Mouse (Mus musculus) kidney, postnatal 14 days (tissue): ENCODE results near the gene Tmprss11e.
A peak's percentile ranks its signal among the peaks of the same experiment; 100 is the strongest.

Source experiments
- DNase-seq: peaks from one replicate; pipeline ENCODE4 v3.0.0; 2022; ENCODE audit warnings: mixed read lengths

Tmprss11e gene

DNA sequence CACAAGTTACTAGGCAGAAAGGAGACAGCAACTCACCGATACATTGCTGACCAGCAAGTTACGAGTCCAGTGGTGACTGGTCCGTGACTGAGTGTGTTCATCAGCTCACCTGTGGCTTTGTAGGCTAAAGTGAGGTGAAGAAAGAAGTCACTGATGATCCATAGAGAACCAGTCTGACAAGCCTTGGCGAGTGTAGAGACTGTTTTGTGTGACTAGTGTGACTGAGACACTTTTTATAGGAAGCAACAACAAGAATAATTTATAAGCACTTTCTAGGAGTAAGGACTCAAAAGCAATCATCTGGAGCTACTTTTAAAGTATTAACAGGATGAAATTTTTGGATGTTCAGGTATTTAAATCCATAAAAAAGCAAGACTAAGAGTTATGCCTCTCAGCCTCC lies at the start of gene Tmprss11e:
TSS of gene Tmprss11e (minus strand) at position 101 of the 400 bp plus-strand sequence.
- no peak for DNase-seq

DNA sequence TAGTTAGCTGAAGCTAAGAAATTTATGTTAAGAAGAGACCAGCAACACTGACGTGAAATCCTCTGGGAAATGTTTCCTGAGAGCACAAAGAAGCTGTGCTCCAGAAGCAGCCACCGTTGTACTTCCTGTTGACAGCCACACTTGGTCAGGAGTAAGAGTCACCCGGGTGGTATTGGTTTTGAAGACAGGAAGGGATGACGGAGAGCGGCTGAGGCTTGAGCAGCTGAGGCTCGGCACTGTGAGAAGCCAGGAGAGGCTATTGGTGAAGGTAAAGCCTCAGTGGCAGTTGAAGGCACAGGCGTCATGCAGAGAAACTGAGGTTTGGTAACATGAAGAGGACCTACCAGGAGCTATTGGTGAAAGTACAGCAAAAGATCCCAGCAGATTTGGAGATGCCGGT lies 47.2 kb upstream of the Tmprss11e start:
- DNase-seq, result peak; percentile 9

DNA sequence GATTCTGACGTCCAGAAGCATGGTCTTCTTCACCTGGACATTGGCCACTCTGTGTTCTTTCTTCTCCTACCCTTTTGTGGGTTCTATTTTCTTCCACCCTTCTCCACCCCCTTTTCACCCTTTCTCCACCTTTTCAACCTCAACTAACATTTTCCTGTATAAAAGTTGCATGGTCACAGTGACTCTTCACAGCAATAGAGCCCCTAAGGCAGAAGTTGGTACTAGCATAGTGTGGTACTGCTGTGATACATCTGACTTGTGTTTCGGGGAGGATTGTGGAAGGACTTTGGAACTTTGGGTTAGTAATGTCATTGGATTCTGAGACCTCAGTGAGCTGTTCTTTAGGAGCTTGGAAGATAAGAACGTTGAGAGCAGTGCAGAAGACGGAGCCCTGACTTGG lies 46.6 kb upstream of the Tmprss11e start:
- DNase-seq, result no peak

DNA sequence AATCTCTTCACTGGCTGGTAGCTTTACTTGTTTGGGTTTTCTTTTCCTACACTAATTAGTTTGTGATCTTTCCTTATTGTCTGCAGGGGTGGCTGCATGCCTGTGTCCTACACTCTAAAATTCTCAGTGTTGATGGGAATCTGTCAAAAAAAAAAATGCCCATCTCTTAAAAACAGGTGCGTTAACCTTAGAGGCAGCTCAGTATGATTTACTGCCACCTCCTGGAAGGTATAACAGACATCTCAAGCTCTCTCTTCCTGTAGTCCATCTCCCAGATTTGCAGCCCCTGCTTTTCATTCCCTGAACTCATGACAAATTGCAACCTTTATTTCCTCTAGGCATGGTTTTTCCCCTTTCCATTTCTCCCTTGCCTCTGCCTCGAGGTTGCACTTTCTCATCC lies 44.3 kb upstream of the Tmprss11e start:
- no peak for DNase-seq

DNA sequence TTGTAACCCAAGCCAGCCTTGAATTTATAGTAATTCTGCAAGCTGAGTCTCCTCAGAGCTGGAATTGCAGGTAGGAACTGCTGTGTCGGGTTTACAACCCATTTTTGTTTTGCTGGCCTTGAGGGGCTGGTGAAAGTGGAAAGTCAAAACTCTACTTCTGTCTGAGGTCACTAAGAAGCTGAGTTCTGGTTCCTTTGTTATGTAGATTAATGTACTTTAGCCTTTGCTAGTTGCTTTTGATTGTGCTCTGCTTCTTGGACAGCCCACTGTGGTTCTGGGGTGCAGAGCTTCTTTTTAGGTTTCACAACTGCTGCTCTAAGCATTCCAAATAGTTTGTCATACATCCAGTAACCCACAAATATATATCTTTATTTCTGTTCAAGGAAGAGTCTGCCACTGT lies 41.2 kb upstream of the Tmprss11e start:
- DNase-seq, result no peak

DNA sequence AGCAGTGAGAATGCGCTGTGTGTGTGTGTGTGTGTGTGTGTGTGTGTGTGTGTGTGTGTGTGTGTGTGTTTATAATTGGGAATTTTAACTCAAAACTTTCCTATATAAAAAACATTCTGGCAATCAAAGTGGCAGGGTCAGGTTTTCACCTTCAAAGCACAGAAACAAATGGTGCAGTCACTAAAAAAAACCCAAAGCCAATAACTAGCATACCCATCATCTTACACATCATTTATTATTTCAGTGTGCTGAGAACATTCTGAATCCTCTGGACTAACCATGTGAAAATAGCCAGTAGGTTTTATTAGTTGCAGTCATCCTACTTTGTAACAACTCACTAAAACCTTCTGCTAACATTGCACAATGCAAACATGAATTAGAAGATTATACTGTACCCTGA lies 38.6 kb upstream of the Tmprss11e start:
- DNase-seq, result no peak

DNA sequence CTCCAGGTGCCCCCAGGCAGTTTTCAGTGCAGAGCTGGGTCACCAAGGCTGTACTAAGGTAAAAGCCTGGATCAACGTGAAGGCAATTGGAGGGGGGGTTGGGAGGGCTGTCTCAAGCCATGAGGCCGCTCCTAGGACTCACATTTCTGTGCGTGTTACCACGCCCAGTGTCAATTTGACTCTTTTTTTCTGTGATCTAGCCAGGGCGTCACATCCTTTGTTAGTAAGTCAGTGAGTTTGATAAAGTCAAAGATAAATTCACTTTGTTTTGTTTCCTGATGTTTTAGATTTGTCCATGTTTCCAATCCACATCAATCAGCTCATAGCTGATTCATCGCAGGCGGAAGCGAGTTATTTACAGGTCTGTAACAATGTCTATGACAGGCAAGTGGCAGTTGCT lies 37.4 kb upstream of the Tmprss11e start:
- DNase-seq, result no peak

DNA sequence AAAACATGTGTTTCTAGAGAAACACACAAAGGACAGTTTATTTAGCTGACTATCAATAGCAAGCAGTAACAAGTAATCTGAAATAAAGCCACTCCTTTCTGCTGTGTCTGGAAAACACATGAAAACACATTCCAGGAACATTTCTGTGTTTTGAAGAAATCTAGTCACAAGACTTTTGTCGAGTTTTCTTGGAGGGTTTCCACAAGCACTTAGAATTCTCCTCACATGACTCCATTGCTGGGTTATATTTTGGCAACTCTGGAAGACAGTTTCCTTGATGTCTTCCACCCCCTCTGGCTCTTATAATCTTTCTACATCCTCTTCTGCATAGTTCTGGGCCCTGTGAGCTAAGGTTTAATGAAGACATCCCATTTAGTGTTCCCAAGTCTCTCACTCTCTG lies 32.9 kb upstream of the Tmprss11e start:
- peak; percentile 30 for DNase-seq

DNA sequence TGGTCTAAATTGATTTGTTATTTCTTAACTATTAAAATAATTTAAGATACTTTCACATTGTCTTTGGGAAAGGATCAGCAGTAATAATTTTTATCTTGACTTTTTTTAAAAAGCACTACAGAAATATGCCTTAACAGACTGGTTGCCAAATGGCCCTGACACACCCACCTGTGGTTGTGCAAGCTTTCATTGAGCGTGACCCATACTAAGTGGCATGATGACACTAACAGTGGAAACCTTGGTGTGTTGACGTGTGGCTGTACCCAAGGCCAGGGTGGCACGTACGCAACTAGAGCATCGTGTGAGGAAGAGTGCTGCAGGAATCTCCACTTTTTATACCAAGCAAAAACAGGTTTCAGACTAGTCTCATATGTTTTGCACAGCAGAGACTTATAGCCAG lies 31.3 kb upstream of the Tmprss11e start:
- no peak for DNase-seq

DNA sequence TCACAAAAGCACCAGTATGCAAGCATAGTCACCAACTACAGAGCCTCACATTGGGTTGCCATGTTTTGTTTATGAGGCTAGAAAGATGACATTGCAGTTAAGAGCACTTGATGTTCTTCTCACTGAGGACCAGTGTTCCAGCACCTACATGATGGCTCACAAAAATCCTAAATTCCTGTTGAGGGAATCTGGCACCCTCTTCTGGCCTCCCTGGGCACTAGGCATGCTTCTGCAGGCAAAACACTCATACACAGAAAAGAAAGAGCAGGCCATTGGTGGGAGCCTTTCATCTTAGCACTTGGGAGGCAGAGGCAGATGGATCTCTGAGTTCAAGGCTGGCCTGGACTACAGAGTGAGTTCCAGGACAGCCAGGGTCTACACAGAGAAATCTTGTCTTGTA lies 25.4 kb upstream of the Tmprss11e start:
- no peak for DNase-seq

DNA sequence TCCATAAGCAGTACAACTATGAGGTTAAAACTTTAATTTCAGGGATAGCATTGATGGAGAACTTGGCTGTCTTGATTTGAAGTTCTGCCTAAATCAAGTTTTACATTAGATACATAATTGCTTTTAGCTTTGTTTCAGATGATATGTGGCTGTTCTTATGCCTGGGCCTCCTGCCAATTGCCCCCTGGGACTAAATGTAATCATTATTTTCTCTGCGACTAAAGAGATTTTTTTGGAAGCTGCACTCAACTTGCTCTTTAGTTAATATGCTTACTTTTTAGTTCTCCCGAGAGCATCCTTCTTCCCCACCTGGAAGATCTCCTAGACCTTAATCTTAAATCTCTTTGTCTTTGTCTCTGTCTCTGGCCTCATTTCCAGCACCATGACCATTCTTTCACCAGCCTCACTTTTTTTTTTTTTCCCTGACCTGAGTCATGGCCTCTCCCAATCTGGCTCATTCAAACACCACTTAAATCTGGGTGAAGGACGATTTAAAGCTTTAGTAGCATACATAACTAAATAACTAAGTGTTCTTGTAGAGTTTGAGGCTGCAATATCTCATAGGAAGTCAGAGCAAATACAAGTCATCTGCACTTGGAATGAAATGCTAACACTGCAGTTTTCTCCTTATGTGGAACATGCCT lies 23.5 kb upstream of the Tmprss11e start:
- DNase-seq, result no peak

DNA sequence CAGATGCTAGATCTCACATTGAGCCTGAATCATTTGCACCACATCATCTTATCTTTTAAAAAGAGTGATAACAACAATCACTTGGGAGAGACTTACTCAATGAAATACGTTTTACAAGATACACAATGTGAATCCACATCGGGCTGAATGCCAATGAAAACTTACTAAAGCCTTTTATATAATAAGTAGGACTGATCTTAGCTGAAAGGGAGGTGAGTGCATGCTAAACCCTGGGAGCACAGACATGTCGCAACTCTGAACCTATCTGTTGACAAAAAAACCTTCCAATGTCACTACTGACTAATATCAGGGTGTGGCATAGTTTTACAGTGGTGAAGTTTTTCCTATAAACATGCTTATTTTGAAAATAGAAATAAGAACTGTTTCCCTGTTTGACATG lies 2.8 kb downstream of the Tmprss11e start:
- no peak for DNase-seq

DNA sequence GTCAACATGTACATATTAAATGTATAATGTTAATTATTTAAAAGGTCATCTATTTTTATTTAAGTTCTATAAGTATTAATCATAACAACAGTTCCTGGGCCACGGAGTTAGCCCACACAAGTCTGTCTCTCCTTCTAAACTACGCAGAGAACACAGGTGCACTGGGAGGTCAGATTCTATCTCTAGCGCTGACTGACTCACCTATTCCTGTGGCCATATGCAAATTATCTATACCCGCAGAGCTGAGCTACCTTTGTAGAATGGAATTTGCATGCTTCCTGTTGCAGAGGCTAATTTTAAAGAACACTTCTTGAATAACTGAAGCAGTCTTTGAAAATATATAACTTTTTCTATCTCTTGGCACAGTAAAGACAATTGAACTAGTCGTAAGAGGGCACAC lies 4.5 kb downstream of the Tmprss11e start:
- no peak for DNase-seq

DNA sequence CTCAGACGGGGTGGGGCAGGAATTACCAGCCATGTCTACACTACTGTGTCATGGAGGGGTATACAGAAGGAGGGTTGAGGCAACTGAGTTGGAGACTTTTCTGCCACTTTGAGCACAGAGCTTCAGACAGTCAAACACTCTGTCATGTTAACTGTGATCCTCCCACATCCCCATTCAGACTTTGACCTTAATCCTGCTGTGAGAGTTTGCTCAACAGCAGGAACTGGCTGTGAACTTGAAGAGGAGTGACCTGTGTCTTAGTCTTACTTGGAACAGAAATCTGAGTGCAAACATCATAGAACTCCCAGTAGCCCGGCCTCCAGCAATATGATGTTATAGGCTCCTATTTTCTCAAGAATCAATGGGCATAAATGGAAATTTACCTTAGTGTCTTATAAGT lies 9.8 kb downstream of the Tmprss11e start:
- no peak for DNase-seq

DNA sequence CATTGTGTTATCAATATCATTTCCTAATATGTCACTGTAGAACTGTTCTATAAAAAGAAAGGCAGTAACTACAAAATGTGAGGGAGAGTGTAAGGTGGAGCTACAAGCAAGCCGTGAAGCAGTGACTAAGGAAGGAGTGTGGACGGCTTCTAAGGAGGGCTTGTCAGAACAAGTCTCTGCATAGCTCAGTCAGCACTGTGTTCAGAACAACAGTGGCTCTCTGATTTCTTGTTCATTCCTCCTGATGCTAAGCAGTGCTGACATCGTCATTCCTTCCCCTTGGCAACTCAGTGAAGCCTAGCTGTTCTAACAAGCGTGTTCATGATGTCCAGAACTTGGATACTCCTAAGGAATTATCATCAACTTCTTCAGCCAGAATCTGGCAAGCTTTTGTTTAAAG lies 15.0 kb downstream of the Tmprss11e start:
- DNase-seq, result no peak

DNA sequence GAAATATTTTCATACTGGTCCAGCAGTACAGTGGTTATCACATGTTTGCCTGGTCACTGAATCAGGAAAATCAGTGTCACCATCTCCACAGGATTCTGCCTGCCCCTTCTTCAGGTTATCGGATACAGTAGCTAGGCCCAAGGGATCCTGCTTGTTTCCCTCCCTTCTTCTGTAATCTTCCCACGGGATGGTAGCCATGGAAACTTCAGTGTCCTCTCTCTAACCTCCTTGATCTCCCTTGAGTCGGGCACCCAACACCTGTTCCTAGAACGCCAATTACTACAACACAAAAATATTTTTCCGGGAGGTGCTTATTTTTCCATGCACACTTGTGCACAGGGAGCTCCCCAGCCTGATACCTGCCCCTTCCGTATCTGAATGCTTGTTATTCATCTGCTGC lies 17.0 kb downstream of the Tmprss11e start:
- DNase-seq, result no peak

DNA sequence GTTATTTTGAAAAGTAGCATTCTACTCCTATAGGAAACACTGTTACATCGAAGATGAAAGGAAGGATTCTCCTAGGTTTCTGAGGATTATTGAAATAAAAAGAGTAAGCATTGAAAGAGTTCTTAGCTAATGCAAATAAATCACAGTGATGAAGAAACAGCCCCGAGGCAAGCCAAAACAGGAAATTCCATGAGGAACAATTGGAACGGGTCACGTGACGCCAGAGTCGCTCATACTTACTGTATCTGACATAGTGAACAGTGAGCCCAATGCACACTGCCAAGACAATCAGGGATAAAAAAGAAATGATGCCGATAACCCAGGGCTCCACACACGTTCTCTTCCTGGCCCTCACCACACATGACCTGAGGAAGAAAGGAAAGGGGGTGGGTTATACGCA lies 18.6 kb downstream of the Tmprss11e start:
- peak; percentile 8 for DNase-seq

DNA sequence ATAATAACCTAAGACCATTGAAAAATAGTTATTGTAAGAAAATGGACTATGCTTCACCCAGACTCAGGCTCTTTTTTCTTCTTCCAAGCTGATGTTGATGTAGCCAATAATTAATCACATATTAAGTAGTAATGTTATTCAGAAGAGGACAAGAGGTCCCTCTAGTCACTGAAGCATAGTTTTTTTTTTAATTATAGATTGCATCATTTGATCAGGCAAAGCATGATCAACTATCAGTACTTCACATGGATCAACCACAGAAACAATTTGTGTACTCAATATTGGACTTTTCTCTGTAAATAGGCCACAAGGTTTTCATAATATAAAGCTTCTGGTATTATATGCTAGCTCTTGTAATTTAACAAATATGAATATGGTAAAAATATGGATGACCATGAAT lies 20.6 kb downstream of the Tmprss11e start:
- DNase-seq, result no peak

DNA sequence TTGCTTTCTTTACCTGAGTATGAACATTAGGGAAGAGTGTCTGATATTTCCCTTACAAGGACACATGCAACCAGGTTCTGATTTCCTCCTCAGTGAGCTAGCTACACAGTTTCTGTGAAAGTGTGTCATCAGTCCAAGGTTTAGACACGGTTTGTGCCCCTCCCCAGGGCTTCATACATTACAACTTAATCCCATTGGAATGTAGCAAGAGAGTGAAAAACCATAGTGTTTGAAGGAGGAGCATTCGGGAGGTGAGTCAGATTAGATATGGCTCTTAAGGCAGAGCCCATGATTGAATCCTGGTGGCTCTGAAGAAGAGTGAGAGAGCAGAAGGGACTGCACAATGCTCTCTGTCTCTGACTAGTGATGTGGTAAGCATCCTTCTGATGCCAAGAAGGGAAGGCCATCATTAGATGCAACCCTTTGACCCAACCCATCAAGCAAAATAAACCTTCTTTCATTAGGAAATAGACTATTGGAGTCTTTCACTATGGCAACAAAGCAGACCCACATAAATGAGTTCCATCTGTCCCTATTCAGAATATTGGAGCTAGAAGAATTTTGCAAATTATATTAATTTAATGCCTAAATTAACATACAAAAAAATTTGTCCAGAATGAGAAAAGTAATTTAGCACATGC lies 22.7 kb downstream of the Tmprss11e start:
- DNase-seq, result no peak

DNA sequence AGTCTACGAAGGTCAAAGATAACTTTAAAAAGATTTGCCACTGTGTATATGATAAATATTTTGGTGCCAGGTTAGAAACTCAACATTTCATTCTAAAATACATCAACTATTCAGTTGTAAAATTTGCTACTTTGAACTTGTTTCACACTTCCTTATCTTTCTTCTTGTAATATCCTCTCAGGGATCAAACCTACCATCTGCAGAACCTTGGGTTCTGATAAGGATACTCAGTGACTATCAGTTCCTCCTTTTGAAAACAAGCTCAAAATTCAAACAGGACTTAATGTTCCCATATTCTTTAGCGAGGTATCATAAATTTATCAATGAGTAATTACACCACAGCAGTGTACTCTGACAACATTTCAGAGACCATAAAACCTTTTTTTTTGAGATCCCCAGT lies 30.6 kb downstream of the Tmprss11e start:
- no peak for DNase-seq

DNA sequence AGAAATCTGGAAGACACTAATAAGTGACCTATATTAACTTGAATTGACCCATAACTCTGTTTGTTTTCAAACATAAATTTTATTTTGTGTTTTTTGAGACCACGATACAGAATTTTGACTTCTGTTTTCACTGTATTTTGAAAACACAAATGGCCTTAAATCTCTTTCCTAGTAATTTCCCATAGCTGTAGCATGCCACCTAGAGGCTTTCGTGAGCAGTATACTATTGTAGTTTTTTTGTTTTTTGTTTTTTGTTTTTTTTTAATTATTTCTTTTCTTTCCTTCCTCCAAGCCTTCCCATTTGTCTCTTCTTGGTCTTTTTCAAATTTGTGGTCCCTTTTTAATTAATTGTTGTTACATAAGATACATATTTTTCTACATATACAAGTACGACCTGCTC lies 40.7 kb downstream of the Tmprss11e start:
- no peak for DNase-seq

DNA sequence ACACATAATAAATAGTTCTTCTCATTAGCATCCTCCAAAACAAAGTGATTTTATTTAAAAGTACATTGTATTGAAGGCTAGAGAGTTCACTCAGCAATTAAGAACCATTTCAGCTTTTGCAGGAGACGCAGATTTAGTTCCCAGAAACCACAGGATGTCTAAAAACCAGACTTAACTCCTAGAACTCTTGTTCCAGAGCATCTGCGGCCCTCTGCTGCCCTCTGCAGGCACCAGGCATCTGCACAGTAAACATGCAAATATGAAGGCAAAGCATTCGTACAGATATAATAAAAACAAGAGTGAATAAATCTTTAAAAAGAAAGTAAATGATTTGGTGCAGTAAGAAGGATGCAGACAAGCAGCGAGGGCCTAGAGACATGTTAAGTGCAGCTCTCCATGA lies 60.9 kb downstream of the Tmprss11e start:
- DNase-seq, result peak; percentile 57

DNA sequence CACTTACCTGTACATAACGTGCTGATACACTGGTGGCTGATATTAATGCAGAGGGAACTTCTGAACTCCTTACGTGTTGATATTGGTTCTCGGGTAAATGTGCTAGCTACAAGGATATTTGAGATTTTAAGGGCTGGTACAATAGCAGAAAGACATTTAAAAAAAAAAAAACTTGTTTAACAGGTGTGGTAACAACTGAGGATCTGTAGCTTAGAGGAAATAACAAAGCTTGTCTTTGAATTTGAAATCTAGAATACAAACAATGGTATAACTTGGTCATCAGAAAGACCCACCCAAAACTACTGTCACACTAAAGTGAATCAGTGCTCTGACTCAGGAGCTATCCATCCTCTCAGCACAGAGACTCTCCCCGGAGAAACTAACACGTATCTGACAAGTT lies 69.4 kb downstream of the Tmprss11e start, which contains the start of gene Tmprss11b:
TSS of gene Tmprss11b (minus strand) at position 101 of the 400 bp plus-strand sequence.
- no peak for DNase-seq
